Mouse (Mus musculus): ENCODE data around the gene Ccdc62. TPM values are rescaled to one million over a fixed set of nuclear protein-coding genes. Genes with fewer than 3 reads are reported as not detected.

Ccdc62 gene
- total and polyA plus RNA-seq, 3 experiments, result 7.5 to 13.4 TPM; not detected in 1

GRCm38 (mm10) chr5:123966759-123967158 lies 36.3 kb downstream of the Ccdc62 start:
- TF ChIP-seq JUND (IDR thresholded peaks at IDR 0.05; ENCODE audit: low read depth, low read length) (no peak), ZC3H11A (IDR thresholded peaks at IDR 0.05; ENCODE audit: low read depth, low read length) (no peak), MXI1 (IDR thresholded peaks at IDR 0.05; ENCODE audit: low read depth, low read length) (no peak), EP300 (IDR thresholded peaks at IDR 0.05; ENCODE audit: low read depth in 1 of 2, low read length in 2 of 2) (no peak), HCFC1 (IDR thresholded peaks at IDR 0.05; ENCODE audit: low read depth, low read length) (no peak), ZKSCAN1 (IDR thresholded peaks at IDR 0.05; ENCODE audit: low read depth, low read length) (no peak), MYC (IDR thresholded peaks at IDR 0.05; ENCODE audit: low read depth, low read length) (no peak), MYB (IDR thresholded peaks at IDR 0.05; ENCODE audit: low read depth, low read length) (no peak), NRF1 (IDR thresholded peaks at IDR 0.05; ENCODE audit: insufficient read depth, low read depth, low read length, poor library complexity, severe bottlenecking) (no peak), KAT2A (conservative IDR thresholded peaks at IDR 0.05; ENCODE audit: low read depth, low read length) (no peak), BHLHE40 (IDR thresholded peaks at IDR 0.05; ENCODE audit: borderline replicate concordance, low read depth, low read length) (no peak)
- Histone ChIP-seq H3K27me3 (ENCODE audit: control insufficient read depth in 1 of 2, insufficient read depth in 2 of 2, low read length in 2 of 2) (no peaks in the 10 kb centered on the region), H3K9ac (ENCODE audit: control insufficient read depth, low read depth, low read length, poor library complexity, severe bottlenecking) (no peak overlapping the region), H3K9me3 (replicated peaks; ENCODE audit: insufficient read depth, low read length) (no peaks in the 10 kb centered on the region), H3K36me3 (ENCODE audit: control insufficient read depth in 1 of 2, insufficient read depth in 2 of 2, low read length in 2 of 2) (peaks cover 0 to 1% of the 10 kb centered on the region in 2 experiments; a peak in 1 of 4 replicates), H3K79me2 (ENCODE audit: control insufficient read depth, insufficient read depth, low read length, poor library complexity) (no peaks in the 10 kb centered on the region), H3K27ac (ENCODE audit: control insufficient read depth, low read depth, low read length) (no peak overlapping the region), H3K4me3 (ENCODE audit: control insufficient read depth in 1 of 2, insufficient read depth in 1 of 2, low read depth in 2 of 2, low read length in 2 of 2) (no peak overlapping the region), H3K4me1 (ENCODE audit: control insufficient read depth in 1 of 2, insufficient read depth in 2 of 2, low read length in 2 of 2) (no peaks in the 10 kb centered on the region)
- DNase-seq (ENCODE audit: low read depth, low spot score), result no peak

DNA sequence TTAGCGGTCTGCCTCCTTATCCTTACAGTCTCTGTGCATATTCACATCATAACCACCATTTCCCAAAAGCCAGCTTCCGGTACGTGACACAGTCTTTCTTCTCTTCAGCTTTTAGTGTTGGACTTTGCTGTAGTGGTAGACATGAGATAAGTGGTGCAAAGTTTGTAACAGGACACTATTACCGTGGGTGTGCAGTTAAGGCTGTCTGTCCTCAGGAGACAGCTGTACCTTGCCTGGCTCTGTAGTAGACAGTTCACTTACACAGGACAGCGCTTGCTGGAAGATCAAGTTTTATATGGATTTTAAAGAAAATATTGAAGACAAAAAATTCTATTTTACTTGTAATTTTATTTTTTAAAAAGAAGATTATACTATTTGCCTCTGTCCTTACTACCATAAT lies 38.0 kb downstream of the Ccdc62 start:
- Histone ChIP-seq H3K4me1 (ENCODE audit: control insufficient read depth in 1 of 2, insufficient read depth in 2 of 2, low read length in 2 of 2) (no peaks in the 10 kb centered on the region), H3K27me3 (ENCODE audit: control insufficient read depth in 1 of 2, insufficient read depth in 2 of 2, low read length in 2 of 2) (no peaks in the 10 kb centered on the region), H3K79me2 (ENCODE audit: control insufficient read depth, insufficient read depth, low read length, poor library complexity) (no peaks in the 10 kb centered on the region), H3K9ac (ENCODE audit: control insufficient read depth, low read depth, low read length, poor library complexity, severe bottlenecking) (no peak overlapping the region), H3K36me3 (ENCODE audit: control insufficient read depth in 1 of 2, insufficient read depth in 2 of 2, low read length in 2 of 2) (peaks cover 0 to 1% of the 10 kb centered on the region in 2 experiments; a peak in 1 of 4 replicates), H3K4me3 (ENCODE audit: control insufficient read depth in 1 of 2, insufficient read depth in 1 of 2, low read depth in 2 of 2, low read length in 2 of 2) (no peak overlapping the region), H3K9me3 (replicated peaks; ENCODE audit: insufficient read depth, low read length) (no peaks in the 10 kb centered on the region), H3K27ac (ENCODE audit: control insufficient read depth, low read depth, low read length) (no peak overlapping the region)
- TF ChIP-seq MAX (IDR thresholded peaks at IDR 0.05; ENCODE audit: low read length), result no peak
- no peak for TF ChIP-seq E2F4 (IDR thresholded peaks at IDR 0.05; ENCODE audit: borderline replicate concordance, low read depth, low read length)
- no peak for TF ChIP-seq NELFE (IDR thresholded peaks at IDR 0.05; ENCODE audit: low read depth, low read length)
- TF ChIP-seq GATA1 (IDR thresholded peaks at IDR 0.05; ENCODE audit: low read depth, low read length), result no peak
- no peak for TF ChIP-seq MXI1 (IDR thresholded peaks at IDR 0.05; ENCODE audit: low read depth, low read length)
- TF ChIP-seq ZNF384 (IDR thresholded peaks at IDR 0.05; ENCODE audit: low read depth, low read length), result no peak
- no peak for TF ChIP-seq CHD2 (IDR thresholded peaks at IDR 0.05; ENCODE audit: low read length)
- TF ChIP-seq USF2 (IDR thresholded peaks at IDR 0.05; ENCODE audit: borderline replicate concordance in 1 of 2, insufficient read depth in 1 of 2, low read depth in 1 of 2, low read length in 2 of 2), result no peak
- TF ChIP-seq POLR2A (IDR thresholded peaks at IDR 0.05; ENCODE audit: control insufficient read depth in 1 of 2, insufficient read depth in 1 of 2, low read depth in 1 of 2, low read length in 2 of 2, poor library complexity in 1 of 2), result no peak
- no peak for TF ChIP-seq HCFC1 (IDR thresholded peaks at IDR 0.05; ENCODE audit: low read depth, low read length)
- TF ChIP-seq MAFK (IDR thresholded peaks at IDR 0.05; ENCODE audit: borderline replicate concordance, low read depth, low read length), result no peak
- TF ChIP-seq JUND (IDR thresholded peaks at IDR 0.05; ENCODE audit: low read depth, low read length), result no peak
- no peak for TF ChIP-seq USF1 (IDR thresholded peaks at IDR 0.05; ENCODE audit: low read depth, low read length)
- TF ChIP-seq EP300 (IDR thresholded peaks at IDR 0.05; ENCODE audit: low read depth in 1 of 2, low read length in 2 of 2), result no peak
- no peak for DNase-seq (ENCODE audit: low read depth, low spot score)

Data from MEL (cell line).